In the genomic region with DNA sequence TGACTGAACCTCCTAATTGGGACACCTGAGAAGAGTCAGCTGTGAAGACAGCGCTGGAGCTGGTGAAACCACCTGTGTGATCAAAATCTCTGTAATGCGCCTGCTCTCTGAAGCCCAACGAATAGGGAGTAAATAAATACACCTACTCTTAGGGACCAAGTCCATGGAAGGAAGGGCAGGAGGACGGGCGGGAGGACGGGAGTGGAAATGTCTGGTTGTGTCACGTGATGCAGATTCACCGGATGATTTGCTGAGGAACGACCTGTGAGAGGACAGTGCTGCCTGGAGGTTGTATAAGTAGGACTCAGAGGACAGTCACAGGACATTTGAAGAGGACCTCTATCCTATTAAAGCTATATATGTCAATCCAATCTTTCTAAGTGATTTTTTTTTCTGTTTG, we compare ENCODE assay signal across 1 mouse cellular context.
TF ChIP-seq lines count a peak whose summit lies in the region.

No protein-coding gene starts in this region.

TF ChIP-seq in MEL, 35 proteins besides CTCF, POLR2A, EP300 and RAD21:
- peak; percentile 46; the same call in 1 of the 2 replicates for TF ChIP-seq USF1 (IDR thresholded peaks at IDR 0.05; ENCODE audit: low read depth, low read length)
- no peak for TF ChIP-seq NELFE (IDR thresholded peaks at IDR 0.05; ENCODE audit: low read depth, low read length)
- TF ChIP-seq GATA1 (IDR thresholded peaks at IDR 0.05; ENCODE audit: low read depth, low read length): no peak
- TF ChIP-seq MAFK (IDR thresholded peaks at IDR 0.05; ENCODE audit: borderline replicate concordance, low read depth, low read length): no peak
- TF ChIP-seq SIN3A (IDR thresholded peaks at IDR 0.05; ENCODE audit: low read length): no peak
- no peak for TF ChIP-seq SMC3 (IDR thresholded peaks at IDR 0.05; ENCODE audit: low read depth, low read length)
- TF ChIP-seq CHD1 (IDR thresholded peaks at IDR 0.05; ENCODE audit: low read depth, low read length): no peak
- no peak for TF ChIP-seq POLR2AphosphoS2 (IDR thresholded peaks at IDR 0.05; ENCODE audit: low read length)
